Mouse (Mus musculus) megakaryocyte, embryonic 14.5 days (primary cell): Measurements from ENCODE around the gene Umps.

Source experiments
- FLI1 ChIP-seq: IDR thresholded peaks from 2 replicates; pipeline ENCODE4 v1.6.1; 2012; ENCODE audit warnings: low read length, inconsistent platforms, mixed read lengths
- GATA1 ChIP-seq: IDR thresholded peaks from 3 replicates; pipeline ENCODE4 v1.6.1; 2012; ENCODE audit warnings: mixed read lengths, low read length, inconsistent platforms, borderline replicate concordance

GRCm38 (mm10) chr16:33931682-33932081 lies 35.2 kb downstream of the Umps start:
- TF ChIP-seq GATA1: no peak
- no peak for TF ChIP-seq FLI1
